Mouse (Mus musculus): ENCODE measurements at regions not wholly inside any gene's neighbourhood (a gene's known extent, or its start where the extent isn't known, plus 50 kb on each side); places are given as distances from the start of the nearest gene placed in this dataset.
A peak's percentile ranks its signal among the peaks of the same experiment; 100 is the strongest.
"Not testable (repeated sequence)": the region's sequence is repeated elsewhere in the genome, so short reads cannot be mapped to it uniquely, and the experiment has no call there.

- DNase-seq, result no peak
Measured at GRCm38 (mm10) chr11:22573166-22573565, 61.3 kb downstream of the Tmem17 start.

GRCm38 (mm10) chr11:22573802-22574201, 61.9 kb downstream of the Tmem17 start:
- DNase-seq, result no peak

- DNase-seq, result no peak
Measured at GRCm38 (mm10) chr11:22574506-22574905, 62.6 kb downstream of the Tmem17 start.

- DNase-seq, result no peak
Measured at GRCm38 (mm10) chr11:22584100-22584487, 72.2 kb downstream of the Tmem17 start.

GRCm38 (mm10) chr11:22584488-22585158, 72.7 kb downstream of the Tmem17 start:
- DNase-seq, result peak; percentile 17

- no peak for DNase-seq
Measured at GRCm38 (mm10) chr11:22587691-22588241, 75.9 kb downstream of the Tmem17 start.

- no peak for DNase-seq
Measured at GRCm38 (mm10) chr11:22588546-22588945, 76.7 kb downstream of the Tmem17 start.

- DNase-seq, result no peak
Measured at GRCm38 (mm10) chr11:22589901-22590300, 78.0 kb downstream of the Tmem17 start.

- not testable (repeated sequence) for DNase-seq
Measured at GRCm38 (mm10) chr11:22591050-22591449, 79.2 kb downstream of the Tmem17 start.

GRCm38 (mm10) chr11:22592706-22593105, 80.8 kb downstream of the Tmem17 start:
- DNase-seq, result no peak

- DNase-seq, result no peak
Measured at GRCm38 (mm10) chr11:22596076-22596804, 84.4 kb downstream of the Tmem17 start.

GRCm38 (mm10) chr11:22596805-22597149, 84.9 kb downstream of the Tmem17 start:
- DNase-seq, result no peak

- no peak for DNase-seq
Measured at GRCm38 (mm10) chr11:22600370-22600769, 88.5 kb downstream of the Tmem17 start.

- no peak for DNase-seq
Measured at GRCm38 (mm10) chr11:22601977-22602376, 90.1 kb downstream of the Tmem17 start.

GRCm38 (mm10) chr11:22602610-22603009, 90.7 kb downstream of the Tmem17 start:
- DNase-seq, result peak; percentile 16

GRCm38 (mm10) chr11:22603397-22603796, 91.5 kb downstream of the Tmem17 start:
- DNase-seq, result no peak

GRCm38 (mm10) chr11:22606380-22606779, 94.5 kb downstream of the Tmem17 start:
- DNase-seq, result peak; percentile 20

GRCm38 (mm10) chr11:22607645-22608044, 95.8 kb downstream of the Tmem17 start:
- DNase-seq, result no peak

GRCm38 (mm10) chr11:22608945-22609344, 97.1 kb downstream of the Tmem17 start:
- DNase-seq, result no peak

- no peak for DNase-seq
Measured at GRCm38 (mm10) chr11:22610433-22611101, 98.7 kb downstream of the Tmem17 start.

GRCm38 (mm10) chr11:22611102-22611869, 99.4 kb downstream of the Tmem17 start:
- DNase-seq, result no peak

GRCm38 (mm10) chr11:22613500-22613899, 101.6 kb downstream of the Tmem17 start:
- DNase-seq, result no peak

Measured in liver (tissue).